Mouse (Mus musculus): Measurements from ENCODE around the gene Acsm1. TPM values are rescaled to one million over a fixed set of nuclear protein-coding genes. Genes with fewer than 3 reads are reported as not detected.
"Not testable (repeated sequence)": the region's sequence is repeated elsewhere in the genome, so short reads cannot be mapped to it uniquely, and the experiment has no call there.

Gene Acsm1
- total RNA-seq (2014; rRNA removed) (not detected in 2 replicates), polyA plus RNA-seq (2015; fragmentation: Nextera tagmentation; extraction: Ambion mirVana) (not detected in 2 replicates)

DNA sequence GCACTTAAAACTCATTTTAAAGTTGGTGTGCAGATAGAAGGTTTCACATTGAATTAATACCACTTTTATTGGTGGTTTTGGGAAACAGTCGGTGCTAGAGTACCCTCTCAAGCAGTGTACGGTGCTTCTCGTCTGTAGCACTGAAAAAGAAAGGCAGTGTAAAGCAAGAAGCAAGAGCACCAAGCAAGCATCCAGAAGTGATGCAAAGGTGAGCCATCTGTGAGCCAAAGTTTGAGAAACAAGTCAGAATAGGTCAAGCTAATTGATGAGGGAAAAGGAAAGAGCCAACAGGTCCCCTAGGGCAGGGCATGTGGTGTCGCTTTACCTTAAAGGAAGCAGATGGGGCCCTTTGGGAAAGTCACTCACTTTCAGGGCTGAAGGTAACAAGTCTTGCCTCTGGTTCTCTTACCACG, at the start of gene Acsm1:
TSS of gene Acsm1 (plus strand) at position 363 of the 413 bp plus-strand sequence.
- Histone ChIP-seq H3K4me2 (ENCODE audit: low read depth, low read length, poor library complexity, severe bottlenecking) (no peak within 1 kb of the TSS), H3K4me3 (ENCODE audit: low read depth, low read length) (no peak within 1 kb of the TSS), H3K9ac (replicated peaks; ENCODE audit: low read length, poor library complexity, severe bottlenecking) (no peak within 1 kb of the TSS), H3K36me3 (ENCODE audit: insufficient read depth, low read length) (no peaks in the 10 kb centered on the region), H3K27ac (ENCODE audit: low read depth, low read length) (no peak within 1 kb of the TSS), H3K4me1 (ENCODE audit: insufficient read depth, low read length) (no peaks in the 10 kb centered on the region), H3K9me3 (ENCODE audit: low read length) (no peaks in the 10 kb centered on the region), H3K27me3 (ENCODE audit: insufficient read depth, low read length) (no peaks in the 10 kb centered on the region)
- ATAC-seq (ENCODE audit: low FRiP score): no peak
- 82% methylated on average over 5 of the region's 5 CpGs for WGBS
- DNase-seq (ENCODE audit: low spot score): no peak
- TF ChIP-seq CTCF (IDR thresholded peaks at IDR 0.05): no peak

DNA sequence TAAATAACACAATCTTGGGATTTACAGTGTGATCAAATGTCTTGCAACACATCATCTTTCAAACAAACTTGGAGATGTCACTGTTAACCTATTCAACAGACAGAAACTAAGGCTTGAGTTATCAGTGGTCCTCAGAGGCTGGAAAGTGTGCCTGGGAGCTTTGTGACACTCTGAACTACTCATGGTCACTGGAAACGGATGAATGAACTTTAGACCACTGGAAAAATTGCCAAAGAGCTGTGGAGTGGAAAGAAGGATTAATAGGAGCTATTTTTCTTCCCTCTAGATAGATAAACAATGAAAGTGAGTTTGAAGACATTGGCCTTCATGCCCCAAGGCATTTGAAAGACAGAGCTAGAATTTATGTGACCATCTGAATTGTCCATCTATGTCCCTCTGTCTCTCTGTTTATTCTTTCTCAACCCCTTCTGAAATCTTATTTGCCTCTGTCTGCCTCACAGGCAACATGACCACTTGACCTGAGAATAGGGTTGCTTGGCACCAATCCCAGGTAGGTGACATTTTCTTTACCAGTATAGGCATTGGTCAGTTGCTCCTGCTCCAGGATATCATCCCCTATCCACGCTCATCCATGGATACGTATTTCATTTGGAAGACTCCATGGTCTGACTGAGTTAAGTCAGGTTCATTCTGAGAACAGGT, 46.9 kb upstream of the Acsm1 start:
- H3K27ac ChIP-seq (ENCODE audit: low read depth, low read length): no peak overlapping the region
- no peaks in the 10 kb centered on the region for H3K9me3 ChIP-seq (ENCODE audit: low read length)
- H3K9ac ChIP-seq (replicated peaks; ENCODE audit: low read length, poor library complexity, severe bottlenecking): no peak overlapping the region
- DNase-seq (ENCODE audit: low spot score): no peak
- H3K4me3 ChIP-seq (ENCODE audit: low read depth, low read length): no peak overlapping the region
- no peaks in the 10 kb centered on the region for H3K36me3 ChIP-seq (ENCODE audit: insufficient read depth, low read length)
- no peak overlapping the region for H3K4me2 ChIP-seq (ENCODE audit: low read depth, low read length, poor library complexity, severe bottlenecking)
- 85% methylated on average over 3 of the region's 3 CpGs for WGBS
- no peak for TF ChIP-seq CTCF (IDR thresholded peaks at IDR 0.05)
- H3K27me3 ChIP-seq (ENCODE audit: insufficient read depth, low read length): no peaks in the 10 kb centered on the region
- ATAC-seq (ENCODE audit: low FRiP score): no peak
- no peaks in the 10 kb centered on the region for H3K4me1 ChIP-seq (ENCODE audit: insufficient read depth, low read length)

DNA sequence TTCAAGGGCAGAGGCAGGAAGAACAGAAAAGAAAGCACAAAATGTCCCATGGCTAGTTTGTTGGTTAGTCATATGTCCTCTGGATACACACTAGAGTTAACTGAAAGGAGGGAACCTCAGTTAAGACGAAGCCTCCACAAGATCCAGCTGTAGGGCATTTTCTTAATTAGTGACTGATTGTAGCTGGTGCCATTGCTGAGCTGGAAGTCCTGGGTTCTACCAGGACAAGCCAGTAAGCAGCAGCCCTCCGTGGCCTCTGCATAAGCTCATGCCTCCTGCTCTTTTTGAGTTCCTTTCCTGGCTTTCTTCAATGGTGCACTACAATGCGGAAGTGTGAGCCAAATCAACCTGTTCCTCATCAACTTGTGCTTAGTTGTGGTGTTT, 46.4 kb upstream of the Acsm1 start:
- no peak for DNase-seq (ENCODE audit: low spot score)
- Histone ChIP-seq H3K4me2 (ENCODE audit: low read depth, low read length, poor library complexity, severe bottlenecking) (no peak overlapping the region), H3K4me1 (ENCODE audit: insufficient read depth, low read length) (no peaks in the 10 kb centered on the region), H3K9me3 (ENCODE audit: low read length) (no peaks in the 10 kb centered on the region), H3K9ac (replicated peaks; ENCODE audit: low read length, poor library complexity, severe bottlenecking) (no peak overlapping the region), H3K36me3 (ENCODE audit: insufficient read depth, low read length) (no peaks in the 10 kb centered on the region), H3K4me3 (ENCODE audit: low read depth, low read length) (no peak overlapping the region), H3K27ac (ENCODE audit: low read depth, low read length) (no peak overlapping the region), H3K27me3 (ENCODE audit: insufficient read depth, low read length) (no peaks in the 10 kb centered on the region)
- no peak for TF ChIP-seq CTCF (IDR thresholded peaks at IDR 0.05)
- no peak for ATAC-seq (ENCODE audit: low FRiP score)
- 86% methylated on average over 3 of the region's 3 CpGs for WGBS

DNA sequence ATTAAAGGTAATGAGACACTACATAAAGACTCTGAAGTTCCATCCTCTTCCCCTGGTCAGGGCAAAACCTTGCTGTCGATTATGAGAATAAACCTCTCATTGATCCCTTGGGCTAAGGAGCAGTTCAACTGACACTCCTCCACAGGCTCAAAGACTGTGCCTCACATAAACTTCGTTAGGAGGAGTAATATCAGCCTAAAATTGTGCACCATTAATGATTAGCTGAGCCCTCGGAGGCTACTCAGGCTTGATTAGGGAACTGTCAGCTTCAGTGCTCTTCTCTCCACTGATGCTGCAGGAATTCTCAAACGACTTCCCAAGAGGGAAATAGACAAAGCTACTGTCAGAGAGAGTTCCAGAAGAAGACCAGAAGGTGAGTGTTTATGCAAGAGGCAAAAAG, 45.4 kb upstream of the Acsm1 start:
- no peak for ATAC-seq (ENCODE audit: low FRiP score)
- DNase-seq (ENCODE audit: low spot score): no peak
- Histone ChIP-seq H3K4me1 (ENCODE audit: insufficient read depth, low read length) (no peaks in the 10 kb centered on the region), H3K4me3 (ENCODE audit: low read depth, low read length) (no peak overlapping the region), H3K9me3 (ENCODE audit: low read length) (no peaks in the 10 kb centered on the region), H3K9ac (replicated peaks; ENCODE audit: low read length, poor library complexity, severe bottlenecking) (no peak overlapping the region), H3K27me3 (ENCODE audit: insufficient read depth, low read length) (no peaks in the 10 kb centered on the region), H3K27ac (ENCODE audit: low read depth, low read length) (no peak overlapping the region), H3K36me3 (ENCODE audit: insufficient read depth, low read length) (no peaks in the 10 kb centered on the region), H3K4me2 (ENCODE audit: low read depth, low read length, poor library complexity, severe bottlenecking) (no peak overlapping the region)
- TF ChIP-seq CTCF (IDR thresholded peaks at IDR 0.05): no peak
- 58% methylated on average over 4 of the region's 4 CpGs for WGBS

DNA sequence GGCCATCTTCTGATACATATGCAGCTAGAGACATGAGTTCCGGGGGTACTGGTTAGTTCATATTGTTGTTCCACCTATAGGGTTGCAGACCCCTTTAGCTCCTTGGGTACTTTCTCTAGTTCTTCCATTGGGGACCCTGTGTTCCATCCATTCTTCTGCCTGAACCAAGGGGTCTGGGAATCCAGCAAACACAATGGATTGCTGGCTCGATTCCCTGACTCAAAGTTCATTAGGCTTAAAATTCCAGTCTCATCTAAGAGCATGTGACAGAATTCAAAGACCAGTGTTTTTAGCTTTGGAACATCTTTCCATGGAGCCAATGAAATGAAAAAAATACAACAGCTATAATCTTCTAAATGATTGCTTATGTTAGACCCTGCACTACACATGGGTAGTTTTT, 44.4 kb upstream of the Acsm1 start:
- not testable (repeated sequence) for H3K4me2 ChIP-seq (ENCODE audit: low read depth, low read length, poor library complexity, severe bottlenecking); H3K9ac ChIP-seq (replicated peaks; ENCODE audit: low read length, poor library complexity, severe bottlenecking); H3K36me3 ChIP-seq (ENCODE audit: insufficient read depth, low read length); H3K4me1 ChIP-seq (ENCODE audit: insufficient read depth, low read length); ATAC-seq (ENCODE audit: low FRiP score); H3K27me3 ChIP-seq (ENCODE audit: insufficient read depth, low read length); H3K27ac ChIP-seq (ENCODE audit: low read depth, low read length); H3K4me3 ChIP-seq (ENCODE audit: low read depth, low read length); DNase-seq (ENCODE audit: low spot score); H3K9me3 ChIP-seq (ENCODE audit: low read length)
- WGBS: 81% methylated on average over 2 of the region's 2 CpGs

DNA sequence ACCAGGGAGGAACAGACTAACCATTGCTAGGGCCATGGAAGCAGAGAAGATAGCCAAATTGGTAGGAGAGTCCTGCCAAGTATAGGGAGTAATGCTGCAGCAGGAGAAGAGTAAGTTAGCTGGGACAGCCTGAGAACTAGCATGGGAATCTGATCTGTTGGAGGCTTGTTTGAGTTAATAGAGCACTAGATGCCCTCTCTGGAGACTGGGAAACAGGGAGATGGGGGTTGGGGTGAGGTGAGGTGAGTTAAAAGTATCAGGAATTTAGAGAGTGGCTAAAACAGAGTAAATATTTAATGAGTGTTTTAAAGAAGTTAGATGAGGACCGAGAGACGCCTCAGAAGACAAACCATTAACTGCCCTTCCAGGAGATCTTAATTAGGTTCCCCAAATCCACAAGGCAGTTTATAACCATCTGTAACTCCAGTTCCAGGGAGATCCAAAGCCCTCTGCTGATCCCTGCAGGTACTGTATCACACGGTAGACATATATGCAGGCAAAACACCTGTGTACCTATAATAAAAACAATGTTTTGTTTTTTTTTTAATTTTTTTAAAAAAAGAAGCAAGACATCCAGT, 12.2 kb upstream of the Acsm1 start:
- Histone ChIP-seq H3K4me2 (ENCODE audit: low read depth, low read length, poor library complexity, severe bottlenecking) (no peak overlapping the region), H3K4me3 (ENCODE audit: low read depth, low read length) (no peak overlapping the region), H3K36me3 (ENCODE audit: insufficient read depth, low read length) (no peaks in the 10 kb centered on the region), H3K27ac (ENCODE audit: low read depth, low read length) (no peak overlapping the region), H3K9me3 (ENCODE audit: low read length) (no peaks in the 10 kb centered on the region), H3K4me1 (ENCODE audit: insufficient read depth, low read length) (no peaks in the 10 kb centered on the region), H3K27me3 (ENCODE audit: insufficient read depth, low read length) (no peaks in the 10 kb centered on the region), H3K9ac (replicated peaks; ENCODE audit: low read length, poor library complexity, severe bottlenecking) (no peak overlapping the region)
- no peak for DNase-seq (ENCODE audit: low spot score)
- 84% methylated on average over 3 of the region's 3 CpGs for WGBS
- no peak for TF ChIP-seq CTCF (IDR thresholded peaks at IDR 0.05)
- no peak for ATAC-seq (ENCODE audit: low FRiP score)
